Mouse (Mus musculus) sigmoid colon, adult 10 weeks (tissue): ENCODE data around the gene Cxcl9. TPM values are rescaled to one million over a fixed set of nuclear protein-coding genes. Genes with fewer than 3 reads are reported as not detected.

Experiments used
- polyA plus RNA-seq: library from polyadenylated mRNA; stranded (reverse); fragments of 350-450 nt; fragmentation: Illumina TruSeq; extraction: RNeasy Lipid Tissue Mini Kit (QIAGEN cat#74804); gene quantifications from one replicate; pipeline ENCODE4 v1.2.3, GENCODE M21; 2014; ENCODE audit warnings: low read depth, low replicate concordance

The Cxcl9 gene
- polyA plus RNA-seq, result 4.6 TPM

DNA sequence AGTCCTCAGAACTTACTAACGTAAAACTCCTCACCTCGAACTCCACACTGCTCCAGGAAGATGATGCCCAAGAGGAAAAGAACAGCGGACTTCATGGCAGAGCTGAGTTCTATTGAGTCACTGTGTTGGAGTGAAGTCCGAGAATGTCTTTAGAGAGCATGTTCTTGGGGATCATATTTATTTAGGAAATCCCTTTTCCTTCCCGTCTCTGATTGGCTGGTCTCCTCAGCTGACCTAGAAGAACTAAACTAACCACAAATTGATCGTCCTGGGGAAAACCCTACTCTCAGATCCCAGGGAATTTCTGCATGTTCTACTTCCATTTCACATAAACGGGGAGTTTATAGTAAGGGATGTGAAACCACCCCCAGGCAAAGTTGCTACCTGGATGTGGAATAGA is at the start of gene Cxcl9:
Gene Cxcl9 (minus strand): TSS at position 151 of the 400 bp plus-strand sequence.

GRCm38 (mm10) chr5:92348794-92349413 is 21.0 kb upstream of the Cxcl9 start, which contains the start of gene Cxcl10:
Gene Cxcl10 (minus strand): TSS chr5:92348889.

GRCm38 (mm10) chr5:92331635-92332338 is 3.9 kb upstream of the Cxcl9 start, which contains the start of gene Art3:
Gene Art3 (plus strand): TSS chr5:92331827.

DNA sequence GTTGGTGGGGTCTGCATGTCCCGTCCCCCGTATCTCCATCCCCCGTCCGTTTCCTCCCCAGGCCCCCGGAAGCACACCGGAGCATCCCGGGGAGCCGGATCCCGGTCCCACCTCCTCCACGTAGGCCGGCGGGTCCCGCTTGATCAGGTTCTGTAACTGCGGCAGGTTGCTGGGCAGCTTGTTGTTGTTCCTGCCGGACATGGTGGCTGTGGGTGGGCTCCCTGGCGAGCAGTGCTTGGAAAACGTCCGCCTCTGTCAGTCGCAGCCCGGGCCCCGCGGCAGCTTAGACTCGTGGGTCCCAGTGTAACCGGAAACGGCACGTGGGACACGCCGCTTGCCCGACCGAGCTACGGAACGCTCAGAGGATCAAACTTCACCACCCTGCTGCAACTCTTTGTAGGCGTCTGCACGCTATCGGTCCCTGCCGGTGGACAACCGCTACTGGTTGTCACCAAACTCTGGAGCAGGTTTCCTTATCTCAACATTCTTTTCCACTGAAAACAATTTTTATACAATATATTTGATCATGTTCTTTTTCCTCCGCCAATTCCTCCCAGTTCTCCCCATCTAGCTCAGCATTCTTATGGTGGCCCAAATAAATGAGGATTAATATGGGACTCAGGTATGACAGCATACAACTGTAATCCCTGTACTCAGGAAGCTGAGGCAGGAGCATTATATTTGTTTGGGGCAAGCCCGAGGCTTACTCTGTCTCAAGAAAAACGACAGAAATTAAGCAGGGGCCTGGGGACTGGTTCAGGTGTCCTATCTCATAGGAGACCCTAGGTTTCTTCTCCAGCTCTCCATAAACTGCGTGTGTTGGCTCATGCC is 18.0 kb downstream of the Cxcl9 start, which contains the start of gene Sdad1:
Gene Sdad1 (minus strand): TSS at position 799 of the 831 bp plus-strand sequence.

DNA sequence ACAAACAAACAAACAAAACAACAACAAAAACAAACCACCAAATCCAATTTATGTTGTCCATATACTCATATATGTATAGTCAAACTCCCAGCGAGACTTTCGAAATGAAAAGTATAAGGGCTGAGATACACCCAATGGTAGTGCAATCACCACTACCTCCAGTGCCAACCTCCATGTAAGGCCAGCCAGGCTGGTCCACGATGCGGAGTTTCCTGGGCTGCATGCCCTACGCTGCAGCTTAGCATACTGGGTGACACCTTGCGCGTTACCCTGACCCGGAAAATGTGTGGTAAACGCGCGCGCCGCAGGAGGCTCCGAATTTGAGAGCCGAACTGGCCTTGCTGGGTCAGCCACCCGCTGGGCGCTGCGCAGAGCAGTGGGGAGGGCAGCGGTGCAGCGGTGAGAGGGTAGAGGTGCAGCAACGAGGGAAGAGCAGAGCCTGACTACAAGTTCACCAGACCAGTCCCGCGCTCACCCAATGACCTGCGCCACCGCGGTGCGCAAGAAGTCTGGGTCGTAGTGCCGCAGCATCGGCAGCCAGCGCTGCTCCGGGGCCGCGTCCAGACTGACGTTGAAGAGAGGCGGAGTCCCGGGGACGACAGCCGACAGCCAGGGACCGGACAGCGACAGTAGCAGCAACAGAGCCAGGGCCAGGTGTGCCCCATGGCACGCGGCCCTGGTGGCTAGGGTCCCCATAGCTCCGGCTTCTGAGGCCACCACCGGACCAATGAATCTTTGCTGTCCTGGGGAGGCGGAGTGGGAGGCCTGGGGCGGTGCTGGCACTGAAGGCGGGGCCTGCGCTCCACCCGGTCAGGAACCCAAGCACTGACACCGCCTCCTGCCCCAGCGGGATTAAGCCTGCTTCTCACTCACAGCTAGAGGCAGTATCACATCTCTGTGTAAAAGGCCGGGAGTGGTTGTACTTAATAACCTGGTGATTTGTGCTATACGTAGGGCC is 50.2 kb downstream of the Cxcl9 start, which contains the start of gene Naaa:
Gene Naaa (minus strand): TSS at position 734 of the 958 bp plus-strand sequence.

Other genes starting within 250 kb of the Cxcl9 start
- gene G3bp2, start 244.4 kb downstream of the Cxcl9 start, polyA plus RNA-seq, result 249 TPM
- 164 TPM for gene Uso1, start 190.1 kb downstream of the Cxcl9 start, polyA plus RNA-seq
- gene U90926, start 112.7 kb downstream of the Cxcl9 start, polyA plus RNA-seq, result not detected
- not detected for gene Ppef2, start 71.8 kb downstream of the Cxcl9 start, polyA plus RNA-seq
- gene Naaa, start 49.9 kb downstream of the Cxcl9 start, polyA plus RNA-seq, result 19.8 TPM
- gene Sdad1, start 17.6 kb downstream of the Cxcl9 start, polyA plus RNA-seq, result 17.4 TPM
- 22.9 TPM for gene Art3, start 3.7 kb upstream of the Cxcl9 start, polyA plus RNA-seq
- gene Cxcl10, start 20.8 kb upstream of the Cxcl9 start, polyA plus RNA-seq, result 7.6 TPM
- gene Nup54, start 107.1 kb upstream of the Cxcl9 start, polyA plus RNA-seq, result 38.8 TPM
- gene Scarb2, start 178.8 kb upstream of the Cxcl9 start, polyA plus RNA-seq, result 130 TPM
- not detected for gene Fam47e, start 227.0 kb upstream of the Cxcl9 start, polyA plus RNA-seq